Mouse (Mus musculus) olfactory bulb, adult 2 months (tissue): ENCODE results near the gene Gm49325. TPM values are rescaled to one million over a fixed set of nuclear protein-coding genes. Genes with fewer than 3 reads are reported as not detected.

Experiments
- H3K27ac ChIP-seq: fragments of 200-500 bp; 2 replicates; pipeline ENCODE4 v1.5.1; 2012; ENCODE audit warnings: low read depth, low read length; ENCODE audit not compliant: insufficient read depth
- H3K4me1 ChIP-seq: fragments of 200-500 bp; 2 replicates; pipeline ENCODE4 v1.6.1; 2012; ENCODE audit warnings: low read length; ENCODE audit not compliant: control insufficient read depth, insufficient read depth
- H3K4me3 ChIP-seq: fragments of 200-500 bp; 2 replicates; pipeline ENCODE4 v1.5.1; 2012; ENCODE audit warnings: mild to moderate bottlenecking, low read depth, low read length, moderate library complexity; ENCODE audit not compliant: insufficient read depth
- CTCF ChIP-seq: fragments of 200-500 bp; IDR thresholded peaks from 2 replicates; pipeline ENCODE4 v1.5.1; 2012; ENCODE audit warnings: low read depth, mild to moderate bottlenecking, low read length, moderate library complexity; ENCODE audit not compliant: insufficient read depth
- POLR2A ChIP-seq: fragments of 200-500 bp; IDR thresholded peaks from 2 replicates; pipeline ENCODE4 v1.6.1; 2012; ENCODE audit warnings: mild to moderate bottlenecking, low read depth, low read length, moderate library complexity; ENCODE audit not compliant: insufficient read depth
- WGBS: fragments of 180-500 bp; shearing (Covaris S2); methylation state at CpG from one replicate; pipeline ENCODE4 v1.1.7; 2018; 5-methylcytosine and 5-hydroxymethylcytosine counted together
- polyA plus RNA-seq: library from polyadenylated mRNA; stranded (reverse); fragments of >200 nt; gene quantifications from 2 replicates; pipeline ENCODE4 v1.2.4, GENCODE M21; 2012; ENCODE audit warnings: low replicate concordance; ENCODE audit not compliant: missing spikeins, insufficient read depth, insufficient read length

The Gm49325 gene
- polyA plus RNA-seq, 1 experiment = not detected

DNA sequence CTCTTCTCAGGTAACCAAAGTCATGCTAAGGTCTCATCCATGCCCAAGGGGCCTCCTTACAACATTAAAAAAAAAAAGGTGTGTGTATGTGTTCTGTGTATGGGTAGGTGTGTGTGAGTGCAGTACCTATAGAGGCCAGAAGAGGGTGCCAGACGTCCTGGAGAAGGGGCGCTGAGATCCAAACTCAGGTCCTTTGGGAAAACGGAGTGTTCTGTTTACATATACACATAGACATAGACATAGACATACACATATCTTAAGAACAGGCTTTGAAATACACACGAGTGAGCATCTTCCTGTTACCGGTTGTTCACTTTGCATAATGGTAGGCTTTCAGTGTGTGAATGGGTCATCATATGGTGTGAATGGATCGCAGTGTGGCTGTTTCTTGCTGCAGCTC lies 1.9 kb upstream of the Gm49325 start:
- Histone ChIP-seq H3K4me1 (peaks cover 21% of the 10 kb centered on the region), H3K27ac (no peak overlapping the region), H3K4me3 (no peak overlapping the region)
- no peak for TF ChIP-seq CTCF
- TF ChIP-seq POLR2A = no peak
- 88% methylated on average over 6 of the region's 6 CpGs for WGBS

- TF ChIP-seq CTCF (no peak), POLR2A (no peak)
- Histone ChIP-seq H3K27ac (no peak overlapping the region), H3K4me1 (peaks cover 23% of the 10 kb centered on the region), H3K4me3 (no peak overlapping the region)
- 59% methylated on average over 5 of the region's 5 CpGs for WGBS
These were observed 1.0 kb upstream of the Gm49325 start for GRCm38 (mm10) chr10:77604958-77605357.

- Histone ChIP-seq H3K4me1 (peaks cover 25% of the 10 kb centered on the region), H3K4me3 (no peak overlapping the region), H3K27ac (peak overlapping the region; percentile 88)
- no peak for TF ChIP-seq CTCF
- 0% methylated on average over 1 of the region's 1 CpGs for WGBS
These were observed 629 bp upstream of the Gm49325 start for GRCm38 (mm10) chr10:77605368-77605767.

- Histone ChIP-seq H3K27ac (peak overlapping the region; percentile 65), H3K4me1 (peaks cover 34% of the 10 kb centered on the region), H3K4me3 (peak overlapping the region; percentile 54)
- no peak for TF ChIP-seq POLR2A
- no peak for TF ChIP-seq CTCF
- 28% methylated on average over 7 of the region's 7 CpGs for WGBS
These were observed 858 bp downstream of the Gm49325 start for GRCm38 (mm10) chr10:77606855-77607254.

DNA sequence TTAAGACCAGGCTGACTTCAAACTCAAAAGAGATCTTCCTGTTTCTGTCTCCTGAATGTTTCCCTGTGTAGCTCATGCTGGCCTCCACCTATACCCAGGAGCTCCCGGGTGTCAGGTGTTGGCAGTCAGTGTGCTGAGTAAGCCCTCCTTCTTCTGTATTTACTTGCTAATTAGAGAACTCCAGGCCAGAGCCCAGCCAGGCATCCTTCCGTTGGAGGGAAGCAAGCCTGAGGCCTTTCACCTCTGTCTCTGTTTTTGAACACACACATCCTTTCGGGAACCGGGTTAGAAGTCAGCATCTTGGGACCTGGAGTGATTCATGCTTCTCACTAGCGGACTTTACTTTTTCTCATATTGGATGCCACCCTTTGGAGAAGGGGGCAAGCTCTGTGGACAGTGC lies 1.4 kb downstream of the Gm49325 start:
- Histone ChIP-seq H3K4me3 (peak overlapping the region; percentile 54), H3K27ac (no peak overlapping the region)

GRCm38 (mm10) chr10:77608589-77608988 lies 2.6 kb downstream of the Gm49325 start:
- Histone ChIP-seq H3K4me3 (no peak overlapping the region), H3K4me1 (peaks cover 38% of the 10 kb centered on the region), H3K27ac (no peak overlapping the region)
- 44% methylated on average over 8 of the region's 8 CpGs for WGBS
- TF ChIP-seq POLR2A = no peak
- no peak for TF ChIP-seq CTCF

More for the DNA sequence above, 1.4 kb downstream of the Gm49325 start:
- TF ChIP-seq POLR2A (no peak), CTCF (no peak)
- 37% methylated on average over 5 of the region's 5 CpGs for WGBS
- peaks cover 34% of the 10 kb centered on the region for H3K4me1 ChIP-seq

DNA sequence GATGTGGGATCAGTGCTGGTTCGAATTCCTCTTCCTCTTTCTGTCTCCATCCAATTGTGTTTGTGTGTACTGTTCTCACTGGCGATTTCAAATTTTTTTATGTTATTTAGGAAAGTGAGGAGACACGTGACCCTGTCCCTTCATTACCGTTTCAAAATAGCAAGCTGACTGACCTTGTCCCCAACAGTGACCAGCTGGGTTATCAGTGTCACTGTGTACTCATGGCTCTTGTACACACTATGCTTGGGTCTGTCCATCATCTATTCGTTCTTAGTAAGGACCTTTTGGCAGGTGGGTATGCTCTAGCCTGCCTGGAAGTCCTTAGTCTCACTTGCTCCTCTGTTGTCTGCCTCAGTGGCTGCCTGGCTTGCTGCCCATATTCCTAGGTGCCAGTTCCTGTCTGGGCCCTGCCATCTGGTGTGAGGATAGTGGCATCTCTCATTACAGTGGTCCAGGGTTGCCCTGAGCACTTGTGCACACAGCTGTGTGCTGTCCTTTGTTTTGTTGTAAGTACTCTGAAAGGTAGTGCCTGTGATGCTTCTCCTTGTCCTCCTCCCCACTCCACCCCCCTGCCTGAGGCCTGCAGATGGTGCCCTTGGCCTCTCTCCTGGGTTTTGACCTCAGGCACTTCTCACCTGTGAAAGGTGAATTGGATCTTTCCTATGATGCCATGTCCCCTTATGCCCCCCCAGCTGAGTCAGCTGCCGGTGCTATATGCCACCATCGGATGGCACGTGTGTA lies 4.4 kb downstream of the Gm49325 start:
- peak overlapping the region; percentile 40; the same call in 1 of the 2 replicates for H3K27ac ChIP-seq
- TF ChIP-seq POLR2A (no peak), CTCF (no peak)
- H3K4me1 ChIP-seq = peaks cover 38% of the 10 kb centered on the region
- 68% methylated on average over 8 of the region's 8 CpGs for WGBS
- no peak overlapping the region for H3K4me3 ChIP-seq

DNA sequence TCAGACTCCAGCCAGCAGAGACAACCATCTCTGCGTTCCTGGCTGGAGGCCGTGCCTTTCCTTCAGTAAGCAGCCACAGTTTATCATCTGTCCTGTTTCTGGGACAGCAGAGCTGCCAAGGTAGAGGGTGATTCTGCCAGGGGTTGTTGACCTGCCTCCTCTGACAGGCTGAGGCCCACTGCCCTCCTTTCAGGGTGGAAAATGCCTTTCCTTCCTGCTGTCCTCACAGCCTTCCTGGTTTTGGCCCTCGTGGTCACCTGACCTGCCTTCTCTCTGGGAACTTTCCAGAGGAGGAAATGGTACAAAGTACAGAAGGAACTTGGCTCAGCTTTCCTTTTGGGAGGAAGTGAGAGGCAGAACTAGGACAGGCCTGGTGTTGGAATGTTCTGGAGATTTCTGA lies 7.4 kb downstream of the Gm49325 start:
- Histone ChIP-seq H3K4me3 (no peak overlapping the region), H3K27ac (no peak overlapping the region), H3K4me1 (peaks cover 22% of the 10 kb centered on the region)
- 68% methylated on average over 3 of the region's 3 CpGs for WGBS
- TF ChIP-seq POLR2A = no peak
- no peak for TF ChIP-seq CTCF

DNA sequence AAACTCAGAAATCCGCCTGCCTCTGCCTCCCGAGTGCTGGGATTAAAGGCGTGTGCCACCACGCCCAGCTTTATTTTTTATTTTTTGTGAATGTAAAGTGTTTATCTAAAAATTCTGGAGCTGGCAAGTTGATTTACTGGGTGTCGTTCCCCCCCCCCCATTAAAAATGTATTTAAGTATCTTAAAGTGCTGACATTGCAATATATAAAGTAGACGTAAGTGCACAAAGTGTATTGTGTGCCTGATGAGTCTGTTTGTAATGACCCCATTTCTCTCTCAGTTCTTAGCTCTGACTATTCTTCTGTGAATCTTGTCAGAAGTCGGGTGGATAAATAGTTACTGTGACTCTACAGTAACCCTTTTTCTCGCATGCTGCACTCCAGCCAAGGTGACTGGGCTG lies 9.7 kb downstream of the Gm49325 start:
- no peak for TF ChIP-seq CTCF
- no peak for TF ChIP-seq POLR2A
- no peak overlapping the region for H3K4me3 ChIP-seq
- 92% methylated on average over 8 of the region's 8 CpGs for WGBS

DNA sequence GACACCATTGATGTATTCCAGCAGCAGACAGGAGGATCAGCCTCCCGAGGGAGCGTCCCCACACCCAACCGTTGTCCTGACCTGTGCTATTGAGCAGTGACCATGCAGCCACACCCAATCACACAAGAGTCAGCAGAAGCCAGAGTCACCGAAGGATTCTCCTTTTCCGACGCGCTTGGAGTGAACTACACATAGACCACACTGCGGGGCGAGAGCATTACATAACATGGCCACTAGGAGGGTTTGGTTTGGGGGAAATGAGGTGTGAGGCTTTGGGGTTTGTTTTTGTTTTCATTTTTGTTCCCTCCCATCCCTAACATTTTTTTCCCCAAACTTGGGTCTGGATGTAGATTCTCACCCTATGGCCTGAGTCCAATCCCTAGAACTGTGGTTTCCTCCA lies 10.2 kb downstream of the Gm49325 start:
- WGBS = 92% methylated on average over 9 of the region's 9 CpGs
- TF ChIP-seq CTCF (no peak), POLR2A (no peak)
- Histone ChIP-seq H3K27ac (no peak overlapping the region), H3K4me3 (no peak overlapping the region), H3K4me1 (peaks cover 6% of the 10 kb centered on the region; the same call in 1 of the 2 replicates)

More for the DNA sequence above, 9.7 kb downstream of the Gm49325 start:
- H3K27ac ChIP-seq = no peak overlapping the region
- peaks cover 10% of the 10 kb centered on the region for H3K4me1 ChIP-seq
